Mouse (Mus musculus) small intestine, adult 2 months (tissue): ENCODE results near the gene Rps6ka5. TPM values are rescaled to one million over a fixed set of nuclear protein-coding genes. Genes with fewer than 3 reads are reported as not detected.

Source experiments
- H3K27ac ChIP-seq: fragments of 200-500 bp; 2 replicates; pipeline ENCODE4 v1.5.1; 2012; ENCODE audit warnings: low read depth, low read length, control low read depth, inconsistent platforms; ENCODE audit not compliant: insufficient read depth
- H3K27me3 ChIP-seq: fragments of 200-500 bp; 2 replicates; pipeline ENCODE4 v1.6.1; 2012; ENCODE audit warnings: mild to moderate bottlenecking, moderate library complexity, low read length, inconsistent platforms; ENCODE audit not compliant: control insufficient read depth, insufficient read depth
- H3K36me3 ChIP-seq: fragments of 200-500 bp; 2 replicates; pipeline ENCODE4 v1.6.1; 2012; ENCODE audit warnings: mild to moderate bottlenecking, low read length, control low read depth, inconsistent platforms; ENCODE audit not compliant: control insufficient read depth, insufficient read depth
- H3K4me1 ChIP-seq: fragments of 200-500 bp; 2 replicates; pipeline ENCODE4 v1.6.1; 2012; ENCODE audit warnings: low read length, inconsistent platforms, mixed read lengths; ENCODE audit not compliant: control insufficient read depth, insufficient read depth, insufficient read length
- H3K4me3 ChIP-seq: fragments of 200-500 bp; 2 replicates; pipeline ENCODE4 v1.5.1; 2012; ENCODE audit warnings: low read depth, mild to moderate bottlenecking, control low read depth, inconsistent platforms, low read length, moderate library complexity
- CTCF ChIP-seq: fragments of 200-500 bp; IDR thresholded peaks from 2 replicates; pipeline ENCODE4 v1.5.1; 2012; ENCODE audit warnings: low read depth, mild to moderate bottlenecking, control low read depth, inconsistent platforms, low read length, moderate library complexity, mixed read lengths; ENCODE audit not compliant: insufficient replicate concordance, insufficient read length; ENCODE audit errors: extremely low read depth
- POLR2A ChIP-seq: fragments of 200-500 bp; IDR thresholded peaks from 2 replicates; pipeline ENCODE4 v1.6.1; 2012; ENCODE audit warnings: low read depth, mild to moderate bottlenecking, control low read depth, inconsistent platforms, low read length, moderate library complexity
- WGBS: fragments of 180-500 bp; shearing (Covaris S2); methylation state at CpG from one replicate; pipeline ENCODE4 v1.1.7; 2018; 5-methylcytosine and 5-hydroxymethylcytosine counted together
- polyA plus RNA-seq: library from polyadenylated mRNA; depleted of rRNA; stranded (reverse); fragments of >200 nt; gene quantifications from 2 replicates; pipeline ENCODE4 v1.2.3, GENCODE M21; 2012

Rps6ka5 gene
- polyA plus RNA-seq, 1 experiment = 0.62 TPM

- no peaks in the 10 kb centered on the region for H3K36me3 ChIP-seq
- no peak for TF ChIP-seq CTCF
- TF ChIP-seq POLR2A = no peak
- H3K27me3 ChIP-seq = no peaks in the 10 kb centered on the region
- H3K4me1 ChIP-seq = no peaks in the 10 kb centered on the region; the same call in 1 of the 2 replicates
- 82% methylated on average over 3 of the region's 3 CpGs for WGBS
- no peak overlapping the region for H3K27ac ChIP-seq
- no peak overlapping the region for H3K4me3 ChIP-seq
Observed at GRCm38 (mm10) chr12:100624854-100625447, 101.8 kb downstream of the Rps6ka5 start.

DNA sequence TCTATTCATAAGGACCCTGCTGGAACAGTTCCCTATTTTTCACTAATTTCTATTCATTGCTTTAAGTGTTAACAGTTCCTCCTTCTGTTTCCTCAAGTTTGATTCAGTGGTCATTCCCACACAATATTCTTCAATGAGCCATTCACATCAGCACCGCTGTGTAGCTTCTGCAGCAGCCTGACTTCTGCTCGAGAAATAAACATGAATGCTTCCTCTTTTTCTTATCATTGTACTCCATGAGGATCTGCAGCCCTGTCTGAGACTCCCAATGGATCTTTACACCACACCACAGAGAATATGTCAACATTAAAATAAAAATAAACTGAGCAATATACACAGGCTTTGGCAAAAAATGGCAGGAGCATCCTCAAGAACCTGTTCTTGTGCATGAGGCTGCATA is 111.5 kb downstream of the Rps6ka5 start:
- Histone ChIP-seq H3K4me3 (no peak overlapping the region), H3K27ac (no peak overlapping the region), H3K27me3 (no peaks in the 10 kb centered on the region), H3K36me3 (no peaks in the 10 kb centered on the region), H3K4me1 (no peaks in the 10 kb centered on the region)
- 62% methylated on average over 2 of the region's 2 CpGs for WGBS
- no peak for TF ChIP-seq POLR2A

DNA sequence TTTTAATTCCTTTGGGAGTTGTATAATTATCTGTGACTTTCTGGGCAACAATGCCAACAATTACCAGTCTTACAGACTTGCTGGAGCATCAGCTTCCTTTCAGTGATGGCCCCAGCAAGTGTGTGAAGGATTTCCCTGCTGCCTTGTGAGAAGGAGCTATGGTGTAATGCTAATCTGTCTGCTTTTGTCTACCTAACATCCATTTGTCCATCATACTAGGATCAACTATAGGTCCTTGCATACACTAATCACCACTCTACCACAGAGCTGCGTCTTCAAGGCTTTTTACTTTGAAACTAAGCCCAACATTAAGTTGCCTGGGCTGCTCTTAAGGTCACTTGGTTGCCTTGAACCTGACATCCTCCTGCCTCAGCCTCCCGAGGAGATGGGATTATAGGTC is 112.9 kb downstream of the Rps6ka5 start:
- H3K27ac ChIP-seq = no peak overlapping the region
- H3K36me3 ChIP-seq = no peaks in the 10 kb centered on the region
- H3K27me3 ChIP-seq = no peaks in the 10 kb centered on the region
- H3K4me1 ChIP-seq = no peaks in the 10 kb centered on the region
- WGBS = 87% methylated on average over 2 of the region's 2 CpGs
- no peak for TF ChIP-seq CTCF
- TF ChIP-seq POLR2A = no peak
- no peak overlapping the region for H3K4me3 ChIP-seq

GRCm38 (mm10) chr12:100613192-100613700 is 113.5 kb downstream of the Rps6ka5 start:
- Histone ChIP-seq H3K4me1 (no peaks in the 10 kb centered on the region), H3K36me3 (no peaks in the 10 kb centered on the region), H3K27me3 (no peaks in the 10 kb centered on the region), H3K27ac (no peak overlapping the region), H3K4me3 (no peak overlapping the region)
- WGBS = 54% methylated on average over 5 of the region's 5 CpGs
- no peak for TF ChIP-seq POLR2A

- TF ChIP-seq CTCF (no peak), POLR2A (no peak)
- no peaks in the 10 kb centered on the region for H3K27me3 ChIP-seq
- no peaks in the 10 kb centered on the region for H3K36me3 ChIP-seq
- H3K4me1 ChIP-seq = no peaks in the 10 kb centered on the region
- no peak overlapping the region for H3K27ac ChIP-seq
- 89% methylated on average over 5 of the region's 5 CpGs for WGBS
- no peak overlapping the region for H3K4me3 ChIP-seq
Observed at GRCm38 (mm10) chr12:100609766-100610165, 117.0 kb downstream of the Rps6ka5 start.

GRCm38 (mm10) chr12:100609064-100609463 is 117.7 kb downstream of the Rps6ka5 start:
- no peak overlapping the region for H3K4me3 ChIP-seq
- H3K4me1 ChIP-seq = no peaks in the 10 kb centered on the region
- H3K36me3 ChIP-seq = no peaks in the 10 kb centered on the region
- 80% methylated on average over 5 of the region's 5 CpGs for WGBS
- TF ChIP-seq CTCF (no peak), POLR2A (no peak)
- no peaks in the 10 kb centered on the region for H3K27me3 ChIP-seq
- no peak overlapping the region for H3K27ac ChIP-seq

- H3K27ac ChIP-seq = no peak overlapping the region
- WGBS = 98% methylated on average over 1 of the region's 1 CpGs
- no peaks in the 10 kb centered on the region for H3K36me3 ChIP-seq
- H3K4me1 ChIP-seq = no peaks in the 10 kb centered on the region
- no peak overlapping the region for H3K4me3 ChIP-seq
- no peaks in the 10 kb centered on the region for H3K27me3 ChIP-seq
- TF ChIP-seq POLR2A (no peak), CTCF (no peak)
Observed at GRCm38 (mm10) chr12:100606733-100607132, 120.0 kb downstream of the Rps6ka5 start.
